Mouse (Mus musculus): ENCODE data around the gene Lysmd1. TPM values are rescaled to one million over a fixed set of nuclear protein-coding genes. Genes with fewer than 3 reads are reported as not detected.
A peak's percentile ranks its signal among the peaks of the same experiment; 100 is the strongest.

Lysmd1 gene
- polyA plus RNA-seq, 1 experiment from 2014 or later: 13.3 TPM

DNA sequence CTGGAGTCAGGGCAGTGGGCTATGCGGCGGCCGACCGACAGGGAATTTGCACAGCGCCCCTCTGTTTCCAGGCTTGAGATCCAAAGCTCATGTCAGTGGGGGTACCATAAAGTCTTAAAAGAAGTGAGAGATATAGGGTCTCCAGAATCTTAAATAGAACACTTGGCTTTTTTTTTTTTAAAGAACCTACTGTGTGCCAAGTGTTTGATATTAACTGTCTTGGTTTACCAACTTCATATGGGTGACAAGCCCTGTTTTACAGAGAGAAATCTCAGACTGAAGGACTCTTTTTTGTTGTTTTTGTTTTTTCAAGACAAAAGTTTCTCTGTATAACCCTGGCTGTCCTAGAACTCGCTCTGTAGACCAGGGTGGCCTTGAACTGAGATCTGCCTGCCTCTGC lies 6.9 kb downstream of the Lysmd1 start:
- 87% methylated on average over 6 of the region's 6 CpGs for WGBS
- no peaks in the 10 kb centered on the region for H3K27me3 ChIP-seq (ENCODE audit: control insufficient read depth, insufficient read depth, low read length)
- no peak overlapping the region for H3K4me2 ChIP-seq (ENCODE audit: low read depth, severe bottlenecking)
- H3K4me1 ChIP-seq (ENCODE audit: control insufficient read depth, insufficient read depth, low read length): no peaks in the 10 kb centered on the region
- DNase-seq (ENCODE audit: low spot score) (no peak), ATAC-seq (ENCODE audit: insufficient number of reproducible peaks, low FRiP score, low TSS enrichment, low read depth) (no peak)
- H3K27ac ChIP-seq (replicated peaks; ENCODE audit: low read depth, low read length): no peak overlapping the region
- H3K4me3 ChIP-seq (ENCODE audit: low read depth, low read length): no peak overlapping the region
- H3K36me3 ChIP-seq (ENCODE audit: control insufficient read depth, insufficient read depth, low read length): no peaks in the 10 kb centered on the region
- H3K9me3 ChIP-seq (ENCODE audit: control insufficient read depth, low read length): no peaks in the 10 kb centered on the region
- no peak overlapping the region for H3K9ac ChIP-seq (ENCODE audit: low read length)

DNA sequence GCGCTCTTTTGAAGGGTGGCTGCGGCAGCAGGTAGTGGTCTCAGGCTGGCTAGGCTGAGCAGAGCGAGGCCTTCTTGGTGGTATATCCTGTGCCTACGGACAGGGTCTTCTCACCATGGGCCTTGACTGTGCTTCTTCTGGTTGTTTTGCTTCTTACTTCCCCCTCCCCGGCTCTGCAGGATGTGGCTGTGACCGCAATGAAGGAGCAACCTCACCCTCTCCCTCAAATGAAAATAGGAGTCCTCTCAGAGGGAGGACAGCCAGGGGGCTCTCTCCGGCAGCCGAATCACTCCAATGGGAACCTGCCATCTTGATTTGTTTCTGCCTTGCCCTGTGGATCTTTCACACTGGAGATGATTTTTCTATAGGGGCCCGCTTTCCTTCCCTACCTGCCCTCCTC lies 7.6 kb downstream of the Lysmd1 start:
- no peak overlapping the region for H3K9ac ChIP-seq (ENCODE audit: low read length)
- no peak overlapping the region for H3K4me3 ChIP-seq (ENCODE audit: low read depth, low read length)
- no peak overlapping the region for H3K27ac ChIP-seq (replicated peaks; ENCODE audit: low read depth, low read length)
- no peak overlapping the region for H3K4me2 ChIP-seq (ENCODE audit: low read depth, severe bottlenecking)
- H3K4me1 ChIP-seq (ENCODE audit: control insufficient read depth, insufficient read depth, low read length): no peaks in the 10 kb centered on the region
- H3K9me3 ChIP-seq (ENCODE audit: control insufficient read depth, low read length): no peaks in the 10 kb centered on the region
- no peak for ATAC-seq (ENCODE audit: insufficient number of reproducible peaks, low FRiP score, low TSS enrichment, low read depth)
- no peak for DNase-seq (ENCODE audit: low spot score)
- WGBS: 95% methylated on average over 9 of the region's 9 CpGs
- no peaks in the 10 kb centered on the region for H3K27me3 ChIP-seq (ENCODE audit: control insufficient read depth, insufficient read depth, low read length)
- no peaks in the 10 kb centered on the region for H3K36me3 ChIP-seq (ENCODE audit: control insufficient read depth, insufficient read depth, low read length)

DNA sequence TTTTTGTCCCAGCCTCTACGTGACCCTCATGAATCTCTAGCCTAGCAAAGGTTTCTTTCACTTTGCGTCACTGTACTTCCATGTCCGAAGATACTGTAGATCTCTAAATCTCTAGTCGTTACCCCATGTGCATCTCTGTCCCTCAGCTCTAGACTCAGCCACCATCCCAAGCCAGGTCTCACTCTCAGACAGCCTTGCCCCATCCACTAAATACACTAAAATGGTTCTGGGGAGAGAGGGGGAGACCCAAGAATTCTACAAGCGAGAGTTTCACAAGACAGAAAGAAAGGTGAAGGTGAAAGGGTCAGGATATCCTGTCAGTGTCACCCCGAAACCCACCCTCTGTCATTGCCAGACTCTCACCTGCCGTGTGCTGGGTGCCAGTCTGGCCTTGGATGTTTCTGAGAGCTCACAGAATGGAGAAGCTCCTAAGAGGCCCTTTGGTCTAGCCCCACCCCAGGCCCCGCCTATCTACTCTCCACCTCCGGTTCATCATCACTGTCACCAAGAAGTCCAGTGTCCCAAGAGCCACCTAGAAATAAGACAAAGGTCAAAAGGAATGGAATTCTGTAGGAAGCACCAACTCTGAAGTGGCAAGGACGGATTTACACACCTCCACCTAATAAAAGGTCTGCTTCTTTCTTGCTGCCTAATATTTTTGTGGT lies 8.2 kb downstream of the Lysmd1 start, which contains the start of gene Tnfaip8l2:
Tnfaip8l2 (minus strand) TSS at position 409 of the 665 bp plus-strand sequence.
- ATAC-seq (ENCODE audit: insufficient number of reproducible peaks, low FRiP score, low TSS enrichment, low read depth) (no peak), DNase-seq (ENCODE audit: low spot score) (no peak)
- Histone ChIP-seq H3K4me3 (ENCODE audit: low read depth, low read length) (no peak within 1 kb of the TSS), H3K9ac (ENCODE audit: low read length) (no peak within 1 kb of the TSS), H3K27me3 (ENCODE audit: control insufficient read depth, insufficient read depth, low read length) (no peaks in the 10 kb centered on the region), H3K36me3 (ENCODE audit: control insufficient read depth, insufficient read depth, low read length) (no peaks in the 10 kb centered on the region), H3K4me2 (ENCODE audit: low read depth, severe bottlenecking) (no peak within 1 kb of the TSS), H3K9me3 (ENCODE audit: control insufficient read depth, low read length) (no peaks in the 10 kb centered on the region), H3K4me1 (ENCODE audit: control insufficient read depth, insufficient read depth, low read length) (no peaks in the 10 kb centered on the region), H3K27ac (replicated peaks; ENCODE audit: low read depth, low read length) (no peak within 1 kb of the TSS)
- 83% methylated on average over 10 of the region's 10 CpGs for WGBS

DNA sequence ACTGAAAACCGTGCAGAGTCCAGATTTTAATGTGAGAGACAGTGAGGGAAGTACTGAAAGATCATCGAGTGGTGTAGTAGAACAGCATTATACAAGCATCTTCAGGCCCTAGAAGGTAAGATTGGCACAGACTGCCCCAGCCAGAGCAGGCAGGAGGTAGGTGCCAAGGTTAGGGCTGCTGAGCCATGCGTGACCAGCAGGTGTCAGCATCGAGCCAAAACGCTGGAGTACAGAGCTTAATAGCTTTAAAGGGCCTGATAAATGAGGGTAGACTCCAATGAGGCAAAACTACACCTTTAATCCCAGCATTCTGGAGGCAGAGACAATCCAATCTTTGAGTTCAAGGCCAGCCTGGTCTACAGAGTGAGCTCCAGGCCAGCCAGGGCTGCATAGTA lies 8.7 kb downstream of the Lysmd1 start:
- H3K4me1 ChIP-seq (ENCODE audit: control insufficient read depth, insufficient read depth, low read length): no peaks in the 10 kb centered on the region
- no peaks in the 10 kb centered on the region for H3K36me3 ChIP-seq (ENCODE audit: control insufficient read depth, insufficient read depth, low read length)
- H3K4me3 ChIP-seq (ENCODE audit: low read depth, low read length): no peak overlapping the region
- H3K9me3 ChIP-seq (ENCODE audit: control insufficient read depth, low read length): no peaks in the 10 kb centered on the region
- no peaks in the 10 kb centered on the region for H3K27me3 ChIP-seq (ENCODE audit: control insufficient read depth, insufficient read depth, low read length)
- no peak overlapping the region for H3K27ac ChIP-seq (replicated peaks; ENCODE audit: low read depth, low read length)
- H3K9ac ChIP-seq (ENCODE audit: low read length): no peak overlapping the region
- ATAC-seq (ENCODE audit: insufficient number of reproducible peaks, low FRiP score, low TSS enrichment, low read depth) (0 out of 2 replicates have a peak, but pooled peaks have one; percentile 26), DNase-seq (ENCODE audit: low spot score) (peak; percentile 91)
- WGBS: 8% methylated on average over 5 of the region's 5 CpGs
- H3K4me2 ChIP-seq (ENCODE audit: low read depth, severe bottlenecking): no peak overlapping the region

DNA sequence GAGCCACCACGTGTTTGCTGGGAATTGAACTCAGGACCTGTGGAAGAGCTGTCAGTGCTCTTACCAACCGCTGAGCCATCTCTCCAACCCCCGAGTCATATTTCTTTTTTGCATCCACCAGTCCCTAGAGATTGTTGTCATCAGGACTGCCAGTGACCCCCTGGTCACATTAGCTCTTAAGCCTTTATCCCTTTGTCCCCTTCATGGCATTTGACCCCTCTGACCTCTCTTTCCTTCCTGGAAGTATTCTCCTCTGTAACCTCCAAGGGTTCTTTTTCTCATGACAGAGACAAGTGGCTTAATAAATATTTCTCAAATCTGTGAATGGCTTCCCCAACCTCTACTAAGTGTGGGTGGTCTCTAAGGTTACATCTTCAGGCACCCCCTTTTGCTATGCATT lies 14.0 kb downstream of the Lysmd1 start:
- ATAC-seq (ENCODE audit: insufficient number of reproducible peaks, low FRiP score, low TSS enrichment, low read depth) (no peak), DNase-seq (ENCODE audit: low spot score) (no peak)
- H3K9me3 ChIP-seq (ENCODE audit: control insufficient read depth, low read length): no peaks in the 10 kb centered on the region
- WGBS: 65% methylated on average over 3 of the region's 3 CpGs
- no peak overlapping the region for H3K27ac ChIP-seq (replicated peaks; ENCODE audit: low read depth, low read length)
- no peak overlapping the region for H3K9ac ChIP-seq (ENCODE audit: low read length)
- no peaks in the 10 kb centered on the region for H3K27me3 ChIP-seq (ENCODE audit: control insufficient read depth, insufficient read depth, low read length)
- H3K36me3 ChIP-seq (ENCODE audit: control insufficient read depth, insufficient read depth, low read length): no peaks in the 10 kb centered on the region
- no peak overlapping the region for H3K4me3 ChIP-seq (ENCODE audit: low read depth, low read length)
- no peak overlapping the region for H3K4me2 ChIP-seq (ENCODE audit: low read depth, severe bottlenecking)
- no peaks in the 10 kb centered on the region for H3K4me1 ChIP-seq (ENCODE audit: control insufficient read depth, insufficient read depth, low read length)

DNA sequence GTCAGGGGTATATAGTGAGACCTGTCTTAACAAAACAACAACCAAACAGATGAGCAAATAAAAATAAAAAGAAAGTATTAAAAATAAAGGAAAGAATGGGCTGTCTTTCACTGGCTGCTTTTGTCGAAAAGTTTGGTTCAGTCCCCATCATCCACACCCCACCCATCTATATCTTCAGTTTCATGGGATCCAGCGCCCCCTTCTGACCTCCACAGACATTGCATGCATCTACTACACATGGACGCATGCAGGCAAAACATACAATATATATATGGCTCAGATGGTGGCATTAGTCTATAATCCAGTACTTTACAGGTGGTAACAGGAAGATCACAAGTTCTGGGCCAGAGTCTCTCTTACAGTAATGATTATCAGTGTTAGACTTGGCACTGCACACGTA lies 20.0 kb downstream of the Lysmd1 start:
- H3K4me3 ChIP-seq (ENCODE audit: low read depth, low read length): no peak overlapping the region
- no peak overlapping the region for H3K4me2 ChIP-seq (ENCODE audit: low read depth, severe bottlenecking)
- no peaks in the 10 kb centered on the region for H3K36me3 ChIP-seq (ENCODE audit: control insufficient read depth, insufficient read depth, low read length)
- no peak overlapping the region for H3K27ac ChIP-seq (replicated peaks; ENCODE audit: low read depth, low read length)
- peak; percentile 44 for DNase-seq (ENCODE audit: low spot score)
- 48% methylated on average over 4 of the region's 4 CpGs for WGBS
- no peaks in the 10 kb centered on the region for H3K4me1 ChIP-seq (ENCODE audit: control insufficient read depth, insufficient read depth, low read length)
- no peak overlapping the region for H3K9ac ChIP-seq (ENCODE audit: low read length)
- no peaks in the 10 kb centered on the region for H3K27me3 ChIP-seq (ENCODE audit: control insufficient read depth, insufficient read depth, low read length)
- no peak for ATAC-seq (ENCODE audit: insufficient number of reproducible peaks, low FRiP score, low TSS enrichment, low read depth)
- no peaks in the 10 kb centered on the region for H3K9me3 ChIP-seq (ENCODE audit: control insufficient read depth, low read length)

DNA sequence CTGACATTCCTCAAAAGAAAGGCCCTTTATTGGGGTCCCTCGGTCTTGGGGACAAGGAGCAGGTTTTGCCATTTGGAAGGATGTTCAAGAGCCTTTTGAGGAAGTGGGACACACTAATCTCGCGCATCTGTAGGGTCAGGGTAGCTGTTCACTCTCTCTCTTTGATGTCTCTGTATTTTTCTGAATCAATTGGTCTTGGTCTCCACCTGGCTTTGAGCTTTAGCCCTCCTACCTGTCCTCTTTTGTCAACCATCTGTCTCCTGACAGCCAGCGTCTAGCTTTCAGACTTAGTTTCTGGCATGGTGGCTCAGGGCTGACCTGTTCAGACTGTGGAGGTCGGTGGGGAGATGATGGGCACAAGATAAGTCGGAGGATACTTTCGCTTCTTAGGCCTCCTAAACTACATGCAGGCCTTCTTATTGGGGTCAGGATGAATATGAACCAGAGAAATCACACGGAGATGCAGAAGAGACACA lies 25.7 kb downstream of the Lysmd1 start:
- Histone ChIP-seq H3K27me3 (ENCODE audit: control insufficient read depth, insufficient read depth, low read length) (no peaks in the 10 kb centered on the region), H3K4me2 (ENCODE audit: low read depth, severe bottlenecking) (peak overlapping the region; percentile 82), H3K4me3 (ENCODE audit: low read depth, low read length) (peak overlapping the region; percentile 82), H3K9ac (ENCODE audit: low read length) (peak overlapping the region; percentile 43), H3K4me1 (ENCODE audit: control insufficient read depth, insufficient read depth, low read length) (peaks cover 10% of the 10 kb centered on the region), H3K9me3 (ENCODE audit: control insufficient read depth, low read length) (no peaks in the 10 kb centered on the region), H3K36me3 (ENCODE audit: control insufficient read depth, insufficient read depth, low read length) (no peaks in the 10 kb centered on the region), H3K27ac (replicated peaks; ENCODE audit: low read depth, low read length) (no peak overlapping the region)
- 12% methylated on average over 8 of the region's 8 CpGs for WGBS
- ATAC-seq (ENCODE audit: insufficient number of reproducible peaks, low FRiP score, low TSS enrichment, low read depth): no peak
- no peak for DNase-seq (ENCODE audit: low spot score)

DNA sequence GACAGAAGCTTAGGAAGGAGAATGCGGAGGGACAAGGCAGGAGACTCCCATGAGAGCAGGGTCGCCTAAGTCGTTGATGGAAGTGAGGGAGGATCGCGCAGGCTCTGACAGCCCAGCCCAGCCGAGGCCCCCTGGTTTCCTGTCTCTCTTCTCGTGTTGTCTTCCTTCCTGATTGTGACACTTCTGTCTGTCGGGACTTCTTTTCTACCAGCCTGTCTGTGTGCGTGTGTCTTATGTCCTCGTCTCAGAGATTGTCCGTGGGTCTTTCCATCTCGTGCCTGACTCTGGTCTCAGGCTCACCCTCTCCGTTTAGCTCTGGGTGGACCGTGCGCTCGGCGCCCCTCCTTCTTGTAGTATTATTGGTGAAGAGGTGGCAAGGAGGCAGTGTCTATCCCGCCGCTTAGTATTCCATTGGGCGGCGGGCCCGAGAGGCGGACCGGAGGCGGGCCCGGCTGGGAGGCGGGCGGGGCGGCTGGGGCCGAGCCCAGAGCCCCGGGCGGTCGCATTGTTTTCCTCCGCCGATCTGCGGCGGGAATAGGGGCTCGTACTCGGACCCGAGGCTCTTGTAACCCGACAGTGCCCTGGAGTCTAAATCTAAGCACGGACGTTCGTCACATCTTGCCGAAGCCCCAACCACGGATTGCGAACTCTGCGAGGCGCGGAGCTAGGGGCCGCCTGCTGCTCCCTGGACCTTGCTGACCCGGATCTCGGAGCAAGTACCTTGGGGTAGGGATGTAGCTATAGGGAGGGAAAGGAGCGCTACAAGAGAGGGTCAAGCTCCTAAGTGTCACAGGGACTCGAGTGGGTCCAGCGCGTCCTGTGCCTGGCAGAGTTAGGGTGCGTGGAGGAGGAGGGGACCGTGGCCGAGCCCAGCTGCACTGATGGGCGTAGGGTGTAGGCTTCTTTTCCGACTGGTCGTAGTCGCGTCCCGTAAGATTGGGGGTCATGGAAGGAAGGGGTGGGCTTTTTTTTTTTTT lies 26.4 kb downstream of the Lysmd1 start, which contains the start of gene Sema6c:
Sema6c (plus strand) TSS at position 471 of the 977 bp plus-strand sequence.
- Histone ChIP-seq H3K4me3 (ENCODE audit: low read depth, low read length) (peak within 1 kb of the TSS; percentile 82), H3K4me2 (ENCODE audit: low read depth, severe bottlenecking) (peak within 1 kb of the TSS; percentile 82), H3K27ac (replicated peaks; ENCODE audit: low read depth, low read length) (peak within 1 kb of the TSS; percentile 42; the same call in 1 of the 2 replicates), H3K9ac (ENCODE audit: low read length) (peak within 1 kb of the TSS; percentile 83), H3K27me3 (ENCODE audit: control insufficient read depth, insufficient read depth, low read length) (no peaks in the 10 kb centered on the region), H3K9me3 (ENCODE audit: control insufficient read depth, low read length) (no peaks in the 10 kb centered on the region), H3K4me1 (ENCODE audit: control insufficient read depth, insufficient read depth, low read length) (peaks cover 10% of the 10 kb centered on the region), H3K36me3 (ENCODE audit: control insufficient read depth, insufficient read depth, low read length) (no peaks in the 10 kb centered on the region)
- 0% methylated on average over 66 of the region's 66 CpGs for WGBS
- DNase-seq (ENCODE audit: low spot score) (peak; percentile 89), ATAC-seq (ENCODE audit: insufficient number of reproducible peaks, low FRiP score, low TSS enrichment, low read depth) (peak; percentile 93)

Data from limb, embryonic 11.5 days (tissue).